Mouse (Mus musculus): ENCODE data around the gene Fam163a. TPM values are rescaled to one million over a fixed set of nuclear protein-coding genes. Genes with fewer than 3 reads are reported as not detected.

Gene Fam163a
- polyA plus RNA-seq (2015; fragmentation: Nextera tagmentation; extraction: Ambion mirVana): 11.1 and 14.9 TPM in 2 replicates

GRCm38 (mm10) chr1:156204656-156205131 lies at the start of gene Fam163a:
Gene Fam163a, minus strand, starts transcription at chr1:156205026.

DNA sequence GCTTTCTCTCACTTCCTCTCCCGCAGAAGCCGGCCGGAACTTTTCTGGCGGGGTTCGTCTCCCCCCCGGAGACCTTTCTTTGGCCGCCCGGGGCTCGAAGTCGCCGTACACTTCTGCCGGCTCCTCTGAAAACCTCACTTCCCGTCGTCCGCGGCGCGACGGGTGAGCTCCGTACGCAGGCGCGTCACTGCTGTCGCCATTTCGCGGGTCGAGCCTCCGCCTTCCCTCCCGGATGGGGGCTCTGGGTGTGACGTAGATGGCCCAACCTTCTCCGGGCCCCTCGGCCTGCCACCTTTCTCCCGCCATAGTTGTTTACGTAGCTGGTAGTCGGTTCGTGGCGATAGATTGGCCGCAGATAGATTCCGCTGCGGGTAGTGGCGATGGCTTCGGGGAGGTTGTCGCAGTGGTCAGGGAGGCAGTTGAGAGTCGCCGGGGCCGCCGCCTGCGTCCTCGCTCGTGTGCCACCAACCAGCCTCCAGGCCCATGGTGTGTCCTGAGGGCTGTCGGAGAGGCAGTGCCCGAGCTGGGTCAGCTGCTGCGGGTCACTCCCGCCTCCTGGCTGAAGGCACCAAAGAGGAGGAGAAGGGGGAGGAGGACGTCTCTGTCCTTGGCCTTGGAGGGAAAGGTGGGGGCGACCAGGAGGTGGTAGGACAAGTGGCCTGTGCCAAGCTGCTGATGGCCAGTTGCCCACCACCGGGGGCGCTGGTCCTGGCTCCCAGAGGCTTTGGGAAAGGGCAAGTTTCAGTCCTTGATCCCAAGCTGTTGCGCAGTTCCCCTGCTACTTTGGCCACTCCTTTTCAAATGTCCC lies 168.7 kb downstream of the Fam163a start, which contains the start of gene Tor1aip1:
Gene Tor1aip1, minus strand, starts transcription at position 551 of the 808 bp plus-strand sequence.

GRCm38 (mm10) chr1:156035269-156035929 lies 169.4 kb downstream of the Fam163a start, which contains the start of gene Tor1aip2:
Gene Tor1aip2, plus strand, starts transcription at chr1:156035403.

Other genes starting within 250 kb of the Fam163a start
- gene Cep350, start 231.8 kb downstream of the Fam163a start, polyA plus RNA-seq (2015; fragmentation: Nextera tagmentation; extraction: Ambion mirVana): 3.7 and 6.8 TPM in 2 replicates
- 56.3 and 95.9 TPM in 2 replicates for gene Tor1aip2, start 169.6 kb downstream of the Fam163a start, polyA plus RNA-seq (2015; fragmentation: Nextera tagmentation; extraction: Ambion mirVana)
- gene Tor1aip1, start 168.5 kb downstream of the Fam163a start, polyA plus RNA-seq (2015; fragmentation: Nextera tagmentation; extraction: Ambion mirVana): 53.9 and 74.3 TPM in 2 replicates
- gene Tdrd5, start 98.6 kb upstream of the Fam163a start, polyA plus RNA-seq (2015; fragmentation: Nextera tagmentation; extraction: Ambion mirVana): 0.10 and 0.16 TPM in 2 replicates
- 0.12 and 0.20 TPM in 2 replicates for gene Nphs2, start 105.7 kb upstream of the Fam163a start, polyA plus RNA-seq (2015; fragmentation: Nextera tagmentation; extraction: Ambion mirVana)
- 934 and 1,709 TPM in 2 replicates for gene Gm2000, start 161.0 kb upstream of the Fam163a start, polyA plus RNA-seq (2015; fragmentation: Nextera tagmentation; extraction: Ambion mirVana)
- gene Axdnd1, start 216.1 kb upstream of the Fam163a start, polyA plus RNA-seq (2015; fragmentation: Nextera tagmentation; extraction: Ambion mirVana): 0.71 and 0.95 TPM in 2 replicates

Measured in adrenal gland, postnatal 0 days (tissue).